Mouse (Mus musculus): ENCODE measurements around the gene Hoxa5.

- TF ChIP-seq POLR2A (IDR thresholded peaks at IDR 0.05; ENCODE audit: low read depth, low read length) (no peak), CTCF (IDR thresholded peaks at IDR 0.05; ENCODE audit: extremely low read depth, insufficient read depth, insufficient read length, insufficient replicate concordance) (no peak)
Observed at GRCm38 (mm10) chr6:52169499-52170165, 34.8 kb downstream of the Hoxa5 start.
